Mouse (Mus musculus) limb, embryonic 14.5 days (tissue): ENCODE results near the gene Gpr84. TPM values are rescaled to one million over a fixed set of nuclear protein-coding genes. Genes with fewer than 3 reads are reported as not detected.

ENCODE experiments used
- ATAC-seq: fragments of 200-750 bp; cut with Nextera tagmentation; 2 replicates; pipeline ENCODE4 v1.8.0; 2017; ENCODE audit warnings: low read depth, moderate number of reproducible peaks, moderate TSS enrichment; ENCODE audit not compliant: low FRiP score
- DNase-seq: peaks from one replicate; pipeline ENCODE4 v3.0.0-alpha.2; 2015; ENCODE audit warnings: low spot score
- H3K27ac ChIP-seq: fragments of 300-500 bp; sonication (generic); replicated peaks from 2 replicates; pipeline ENCODE4 v1.5.1; 2014; ENCODE audit warnings: low read depth, mild to moderate bottlenecking, low read length, moderate library complexity, mixed read lengths
- H3K27me3 ChIP-seq: fragments of 300-500 bp; sonication (generic); 2 replicates; pipeline ENCODE4 v1.6.1; 2014; ENCODE audit warnings: low read length, mixed read lengths; ENCODE audit not compliant: control insufficient read depth, insufficient read depth
- H3K36me3 ChIP-seq: fragments of 300-500 bp; sonication (generic); 2 replicates; pipeline ENCODE4 v1.6.1; 2014; ENCODE audit warnings: mild to moderate bottlenecking, low read length, moderate library complexity, mixed read lengths; ENCODE audit not compliant: control insufficient read depth, insufficient read depth
- H3K4me1 ChIP-seq: fragments of 300-500 bp; sonication (generic); 2 replicates; pipeline ENCODE4 v1.6.1; 2014; ENCODE audit warnings: antibody characterized with exemption, low read length, mixed read lengths; ENCODE audit not compliant: control insufficient read depth, insufficient read depth
- H3K4me2 ChIP-seq: fragments of 300-500 bp; sonication (generic); replicated peaks from 2 replicates; pipeline ENCODE4 v1.6.1; 2014; ENCODE audit warnings: low read depth, mild to moderate bottlenecking, low read length, moderate library complexity; ENCODE audit not compliant: severe bottlenecking
- H3K4me3 ChIP-seq: fragments of 300-500 bp; sonication (generic); replicated peaks from 2 replicates; pipeline ENCODE4 v1.5.1; 2014; ENCODE audit warnings: low read length
- H3K9ac ChIP-seq: fragments of 300-500 bp; sonication (generic); 2 replicates; pipeline ENCODE4 v1.6.1; 2014; ENCODE audit warnings: mild to moderate bottlenecking, low read depth, low read length, moderate library complexity; ENCODE audit not compliant: severe bottlenecking
- H3K9me3 ChIP-seq: fragments of 300-500 bp; sonication (generic); 2 replicates; pipeline ENCODE4 v1.6.1; 2016; ENCODE audit warnings: low read length; ENCODE audit not compliant: control insufficient read depth
- POLR2A ChIP-seq: fragments of 200-500 bp; IDR thresholded peaks from 2 replicates; pipeline ENCODE4 v1.8.0; 2012; ENCODE audit warnings: inconsistent platforms, mild to moderate bottlenecking, moderate library complexity, borderline replicate concordance; ENCODE audit not compliant: insufficient read depth, insufficient read length; ENCODE audit errors: extremely low read depth
- WGBS: fragments of 180-500 bp; shearing (Covaris S2); extraction: QIAGEN DNeasy Blood & Tissue Kit; methylation state at CpG from one replicate; pipeline ENCODE4 v1.1.7; 2014; 5-methylcytosine and 5-hydroxymethylcytosine counted together
- polyA plus RNA-seq, 2 experiments: library from polyadenylated mRNA; depleted of rRNA in 1 of 2; stranded (reverse) in 1 of 2; unstranded in 1 of 2; fragments of >200 nt; fragmentation: Nextera tagmentation in 1 of 2; extraction: Ambion mirVana in 1 of 2; gene quantifications; 2 replicates each; pipeline versions ENCODE4 v1.2.1 to v1.2.3; 2012 to 2014

The Gpr84 gene
- polyA plus RNA-seq, 2 experiments: 0.34 to 0.51 TPM

DNA sequence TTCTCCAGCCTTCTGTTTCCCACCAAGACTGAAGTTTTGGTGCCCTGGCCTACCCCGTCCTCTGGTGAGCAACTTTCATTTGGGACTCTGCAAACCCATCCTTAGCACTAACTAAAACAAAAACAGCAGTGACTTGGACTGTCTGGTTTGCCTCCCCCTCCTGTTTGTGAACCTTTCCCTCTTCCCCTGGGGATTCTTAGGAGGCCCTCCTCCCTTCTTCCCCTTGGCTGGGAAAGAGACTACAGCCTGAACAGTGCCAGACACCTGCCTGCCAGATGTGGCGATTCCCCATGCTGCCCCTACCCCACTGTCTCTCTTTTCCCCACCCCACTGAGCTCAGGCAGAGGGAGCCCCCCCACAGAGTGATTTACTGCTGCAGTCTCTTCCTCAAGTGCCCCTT is 9.4 kb downstream of the Gpr84 start:
- Histone ChIP-seq H3K4me2 (peak overlapping the region; percentile 46; the same call in 1 of the 2 replicates), H3K27me3 (no peaks in the 10 kb centered on the region), H3K27ac (peak overlapping the region; percentile 93), H3K9ac (0 out of 2 replicates have a peak overlapping the region, but pooled peaks have one; percentile 8), H3K4me3 (no peak overlapping the region), H3K4me1 (peaks cover 91% of the 10 kb centered on the region), H3K36me3 (peaks cover 13% of the 10 kb centered on the region), H3K9me3 (no peaks in the 10 kb centered on the region)
- WGBS: 0% methylated on average over 2 of the region's 2 CpGs
- no peak for TF ChIP-seq POLR2A
- ATAC-seq (peak; percentile 6; the same call in 1 of the 2 replicates), DNase-seq (peak; percentile 90)

DNA sequence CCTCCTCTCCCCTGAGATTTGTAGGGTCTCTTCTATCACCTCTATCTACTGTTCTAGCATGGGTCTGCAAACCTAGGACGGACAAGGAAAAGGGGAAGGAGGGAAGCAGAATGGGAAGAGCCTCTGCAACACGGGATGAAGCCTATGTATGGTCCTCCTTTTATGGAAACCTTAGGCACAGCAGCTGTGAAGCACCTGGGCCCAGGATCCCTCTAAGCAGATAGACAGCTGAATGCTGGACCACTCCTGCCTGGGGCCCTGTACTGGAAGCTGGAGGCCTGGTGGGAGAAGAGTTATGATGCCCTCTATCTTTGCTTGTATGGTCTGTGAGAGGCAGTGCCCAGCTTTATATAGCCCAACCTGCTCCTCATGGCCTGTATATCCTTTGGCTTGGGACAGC is 9.9 kb downstream of the Gpr84 start:
- H3K4me2 ChIP-seq: peak overlapping the region; percentile 46
- no peaks in the 10 kb centered on the region for H3K27me3 ChIP-seq
- DNase-seq: no peak
- peak overlapping the region; percentile 93 for H3K27ac ChIP-seq
- peaks cover 91% of the 10 kb centered on the region for H3K4me1 ChIP-seq
- H3K9me3 ChIP-seq: no peaks in the 10 kb centered on the region
- no peak for ATAC-seq
- no peak for TF ChIP-seq POLR2A
- peak overlapping the region; percentile 8; the same call in 1 of the 2 replicates for H3K9ac ChIP-seq
- peaks cover 13% of the 10 kb centered on the region for H3K36me3 ChIP-seq
- WGBS: 6% methylated on average over 2 of the region's 2 CpGs
- H3K4me3 ChIP-seq: peak overlapping the region; percentile 25

DNA sequence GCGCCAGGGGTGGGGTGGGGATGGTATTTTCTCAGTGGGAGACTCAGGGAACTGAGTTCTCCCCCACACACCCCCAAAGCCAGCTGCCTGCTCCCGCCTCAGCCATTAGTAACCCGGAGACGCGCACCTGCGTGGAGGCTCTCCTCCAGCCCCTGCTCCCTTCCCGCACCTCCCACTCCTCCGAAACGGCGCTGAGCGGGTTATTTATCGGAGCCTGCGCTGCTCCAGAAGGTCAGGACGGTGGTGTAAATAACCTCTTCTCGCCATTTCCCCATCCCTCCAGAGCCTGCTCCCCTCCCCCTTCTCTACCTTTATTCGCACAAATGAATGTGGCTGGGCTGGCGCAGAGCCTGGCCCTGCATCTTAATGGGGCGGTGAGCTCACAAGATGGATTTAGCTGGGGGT is 10.3 kb downstream of the Gpr84 start:
- Histone ChIP-seq H3K27ac (peak overlapping the region; percentile 93), H3K4me3 (peak overlapping the region; percentile 25), H3K4me2 (peak overlapping the region; percentile 46), H3K9me3 (no peaks in the 10 kb centered on the region), H3K4me1 (peaks cover 95% of the 10 kb centered on the region), H3K36me3 (peaks cover 13% of the 10 kb centered on the region), H3K27me3 (no peaks in the 10 kb centered on the region), H3K9ac (0 out of 2 replicates have a peak overlapping the region, but pooled peaks have one; percentile 18)
- TF ChIP-seq POLR2A: no peak
- WGBS: 3% methylated on average over 18 of the region's 18 CpGs
- DNase-seq: peak; percentile 89
- ATAC-seq: peak; percentile 60

- Histone ChIP-seq H3K4me1 (peaks cover 97% of the 10 kb centered on the region), H3K4me3 (peak overlapping the region; percentile 25), H3K9ac (0 out of 2 replicates have a peak overlapping the region, but pooled peaks have one; percentile 18), H3K9me3 (no peaks in the 10 kb centered on the region), H3K4me2 (peak overlapping the region; percentile 46), H3K36me3 (peaks cover 13% of the 10 kb centered on the region), H3K27ac (peak overlapping the region; percentile 93), H3K27me3 (no peaks in the 10 kb centered on the region)
- ATAC-seq: no peak; the same call in 1 of the 2 replicates
- no peak for TF ChIP-seq POLR2A
- 20% methylated on average over 8 of the region's 8 CpGs for WGBS
- DNase-seq: no peak
Observed at GRCm38 (mm10) chr15:103299644-103300043, 10.8 kb downstream of the Gpr84 start.

- H3K27me3 ChIP-seq: no peaks in the 10 kb centered on the region
- H3K4me1 ChIP-seq: peaks cover 93% of the 10 kb centered on the region
- TF ChIP-seq POLR2A: no peak
- peak overlapping the region; percentile 93 for H3K27ac ChIP-seq
- H3K9ac ChIP-seq: no peak overlapping the region
- no peak for ATAC-seq
- 50% methylated on average over 5 of the region's 5 CpGs for WGBS
- no peaks in the 10 kb centered on the region for H3K9me3 ChIP-seq
- peaks cover 13% of the 10 kb centered on the region for H3K36me3 ChIP-seq
- no peak for DNase-seq
- H3K4me2 ChIP-seq: peak overlapping the region; percentile 46; the same call in 1 of the 2 replicates
- no peak overlapping the region for H3K4me3 ChIP-seq
Observed at GRCm38 (mm10) chr15:103298861-103299616, 11.4 kb downstream of the Gpr84 start.
